Mouse (Mus musculus) forebrain, embryonic 13.5 days (tissue): ENCODE results near the gene Gm525. TPM values are rescaled to one million over a fixed set of nuclear protein-coding genes. Genes with fewer than 3 reads are reported as not detected.
"Not testable (repeated sequence)": the region's sequence is repeated elsewhere in the genome, so short reads cannot be mapped to it uniquely, and the experiment has no call there.

Experiments used
- ATAC-seq: fragments of 200-750 bp; cut with Nextera tagmentation; 2 replicates; pipeline ENCODE4 v1.8.0; 2017
- H3K27ac ChIP-seq: fragments of 300-500 bp; sonication (generic); 2 replicates; pipeline ENCODE4 v1.5.1; 2015; ENCODE audit warnings: inconsistent platforms, mild to moderate bottlenecking, moderate library complexity
- H3K27me3 ChIP-seq: fragments of 300-500 bp; sonication (generic); 2 replicates; pipeline ENCODE4 v1.6.1; 2015; ENCODE audit warnings: mild to moderate bottlenecking, inconsistent platforms
- H3K36me3 ChIP-seq: fragments of 300-500 bp; sonication (generic); 2 replicates; pipeline ENCODE4 v1.6.1; 2015; ENCODE audit warnings: mild to moderate bottlenecking, inconsistent platforms; ENCODE audit not compliant: poor library complexity, severe bottlenecking
- H3K4me1 ChIP-seq: fragments of 300-500 bp; sonication (generic); 2 replicates; pipeline ENCODE4 v1.6.1; 2015; ENCODE audit warnings: inconsistent platforms
- H3K4me2 ChIP-seq: fragments of 300-500 bp; sonication (generic); 2 replicates; pipeline ENCODE4 v1.6.1; 2015; ENCODE audit warnings: inconsistent platforms, mild to moderate bottlenecking, moderate library complexity
- H3K4me3 ChIP-seq: fragments of 300-500 bp; sonication (generic); 2 replicates; pipeline ENCODE4 v1.5.1; 2015; ENCODE audit warnings: mild to moderate bottlenecking, inconsistent platforms
- H3K9ac ChIP-seq: fragments of 300-500 bp; sonication (generic); 2 replicates; pipeline ENCODE4 v1.6.1; 2015; ENCODE audit warnings: mild to moderate bottlenecking, inconsistent platforms
- H3K9me3 ChIP-seq: fragments of 300-500 bp; sonication (generic); replicated peaks from 2 replicates; pipeline ENCODE4 v1.6.1; 2016; ENCODE audit warnings: inconsistent platforms
- WGBS: fragments of 180-500 bp; shearing (Covaris S2); methylation state at CpG from one replicate; pipeline ENCODE4 v1.1.7; 2015; 5-methylcytosine and 5-hydroxymethylcytosine counted together
- polyA plus RNA-seq: library from polyadenylated mRNA; unstranded; fragments of >200 nt; fragmentation: Nextera tagmentation; extraction: Ambion mirVana; gene quantifications from 2 replicates; pipeline ENCODE4 v1.2.1, GENCODE M21; 2015

Gene Gm525
- polyA plus RNA-seq, 1 experiment from 2014 or later, result not detected

GRCm38 (mm10) chr11:89043046-89043445, 30.6 kb upstream of the Gm525 start:
- H3K9me3 ChIP-seq, result peaks cover 7% of the 10 kb centered on the region; the same call in 1 of the 2 replicates
- no peak overlapping the region for H3K9ac ChIP-seq
- no peak for ATAC-seq
- WGBS, result 93% methylated on average over 7 of the region's 7 CpGs
- peaks cover 90% of the 10 kb centered on the region for H3K36me3 ChIP-seq
- H3K4me1 ChIP-seq, result no peaks in the 10 kb centered on the region
- no peak overlapping the region for H3K4me3 ChIP-seq
- no peak overlapping the region for H3K4me2 ChIP-seq
- no peak overlapping the region for H3K27ac ChIP-seq
- no peaks in the 10 kb centered on the region for H3K27me3 ChIP-seq

GRCm38 (mm10) chr11:89045501-89045900, 28.1 kb upstream of the Gm525 start:
- H3K27me3 ChIP-seq, ATAC-seq, H3K4me1 ChIP-seq, H3K27ac ChIP-seq, H3K4me3 ChIP-seq, H3K9me3 ChIP-seq, H3K9ac ChIP-seq, H3K4me2 ChIP-seq: not testable (repeated sequence)
- peaks cover 83% of the 10 kb centered on the region for H3K36me3 ChIP-seq
- 96% methylated on average over 3 of the region's 3 CpGs for WGBS

GRCm38 (mm10) chr11:89046021-89046420, 27.6 kb upstream of the Gm525 start:
- peaks cover 7% of the 10 kb centered on the region; the same call in 1 of the 2 replicates for H3K9me3 ChIP-seq
- H3K4me3 ChIP-seq, result no peak overlapping the region
- no peak for ATAC-seq
- 80% methylated on average over 3 of the region's 3 CpGs for WGBS
- no peak overlapping the region for H3K4me2 ChIP-seq
- no peaks in the 10 kb centered on the region for H3K4me1 ChIP-seq
- H3K27ac ChIP-seq, result no peak overlapping the region
- peaks cover 85% of the 10 kb centered on the region for H3K36me3 ChIP-seq
- H3K9ac ChIP-seq, result no peak overlapping the region
- H3K27me3 ChIP-seq, result no peaks in the 10 kb centered on the region

- H3K36me3 ChIP-seq, result peaks cover 68% of the 10 kb centered on the region
Measured at GRCm38 (mm10) chr11:89051767-89052166, 21.9 kb upstream of the Gm525 start.

GRCm38 (mm10) chr11:89055931-89056690, 17.5 kb upstream of the Gm525 start:
- WGBS, result 78% methylated on average over 13 of the region's 13 CpGs

More at GRCm38 (mm10) chr11:89051767-89052166, 21.9 kb upstream of the Gm525 start:
- peaks cover 8% of the 10 kb centered on the region; the same call in 1 of the 2 replicates for H3K4me1 ChIP-seq
- ATAC-seq, result no peak
- no peaks in the 10 kb centered on the region for H3K27me3 ChIP-seq
- H3K4me2 ChIP-seq, result no peak overlapping the region
- H3K9ac ChIP-seq, result no peak overlapping the region
- H3K4me3 ChIP-seq, result no peak overlapping the region
- WGBS, result 95% methylated on average over 6 of the region's 6 CpGs
- no peak overlapping the region for H3K27ac ChIP-seq
- H3K9me3 ChIP-seq, result no peaks in the 10 kb centered on the region

GRCm38 (mm10) chr11:89058515-89059270, 14.9 kb upstream of the Gm525 start:
- peak overlapping the region; percentile 90 for H3K9ac ChIP-seq
- no peak overlapping the region for H3K27ac ChIP-seq
- WGBS, result 81% methylated on average over 11 of the region's 11 CpGs
- ATAC-seq, result no peak
- no peaks in the 10 kb centered on the region for H3K9me3 ChIP-seq
- peaks cover 19% of the 10 kb centered on the region for H3K36me3 ChIP-seq
- peaks cover 32% of the 10 kb centered on the region for H3K4me1 ChIP-seq
- H3K27me3 ChIP-seq, result no peaks in the 10 kb centered on the region
- H3K4me3 ChIP-seq, result peak overlapping the region; percentile 96
- peak overlapping the region; percentile 96 for H3K4me2 ChIP-seq

More at GRCm38 (mm10) chr11:89055931-89056690, 17.5 kb upstream of the Gm525 start:
- Histone ChIP-seq H3K36me3 (peaks cover 35% of the 10 kb centered on the region), H3K9me3 (no peaks in the 10 kb centered on the region), H3K27me3 (no peaks in the 10 kb centered on the region), H3K4me3 (no peak overlapping the region), H3K9ac (no peak overlapping the region), H3K4me2 (no peak overlapping the region), H3K27ac (no peak overlapping the region), H3K4me1 (peaks cover 32% of the 10 kb centered on the region)
- no peak for ATAC-seq

- Histone ChIP-seq H3K36me3 (peaks cover 8% of the 10 kb centered on the region; the same call in 1 of the 2 replicates), H3K9ac (peak overlapping the region; percentile 90), H3K4me2 (peak overlapping the region; percentile 96), H3K4me3 (peak overlapping the region; percentile 96), H3K9me3 (no peaks in the 10 kb centered on the region), H3K4me1 (peaks cover 32% of the 10 kb centered on the region), H3K27me3 (no peaks in the 10 kb centered on the region), H3K27ac (peak overlapping the region; percentile 80)
- ATAC-seq, result peak; percentile 80
- WGBS, result under 1% methylated on average over 30 of the region's 33 CpGs
Measured at GRCm38 (mm10) chr11:89059919-89060422, 13.7 kb upstream of the Gm525 start.

GRCm38 (mm10) chr11:89060423-89061089, 13.1 kb upstream of the Gm525 start:
- under 1% methylated on average over 63 of the region's 63 CpGs for WGBS
- Histone ChIP-seq H3K27me3 (no peaks in the 10 kb centered on the region), H3K9ac (peak overlapping the region; percentile 90), H3K36me3 (peaks cover 4% of the 10 kb centered on the region; the same call in 1 of the 2 replicates), H3K27ac (peak overlapping the region; percentile 80), H3K4me3 (peak overlapping the region; percentile 96), H3K9me3 (no peaks in the 10 kb centered on the region), H3K4me1 (peaks cover 32% of the 10 kb centered on the region), H3K4me2 (peak overlapping the region; percentile 96)
- ATAC-seq, result peak; percentile 95

- Histone ChIP-seq H3K4me3 (no peak overlapping the region), H3K36me3 (no peaks in the 10 kb centered on the region), H3K4me1 (peaks cover 27% of the 10 kb centered on the region), H3K27me3 (no peaks in the 10 kb centered on the region), H3K27ac (no peak overlapping the region), H3K4me2 (no peak overlapping the region), H3K9ac (no peak overlapping the region), H3K9me3 (no peaks in the 10 kb centered on the region)
- WGBS, result 88% methylated on average over 7 of the region's 7 CpGs
- no peak; the same call in 1 of the 2 replicates for ATAC-seq
Measured at GRCm38 (mm10) chr11:89061362-89061761, 12.3 kb upstream of the Gm525 start.

GRCm38 (mm10) chr11:89064312-89064711, 9.3 kb upstream of the Gm525 start:
- Histone ChIP-seq H3K9me3 (no peaks in the 10 kb centered on the region), H3K36me3 (no peaks in the 10 kb centered on the region), H3K27ac (no peak overlapping the region), H3K27me3 (no peaks in the 10 kb centered on the region), H3K4me1 (peaks cover 6% of the 10 kb centered on the region), H3K4me3 (no peak overlapping the region), H3K4me2 (no peak overlapping the region), H3K9ac (no peak overlapping the region)
- WGBS, result 81% methylated on average over 6 of the region's 6 CpGs
- no peak for ATAC-seq

- Histone ChIP-seq H3K9me3 (no peaks in the 10 kb centered on the region), H3K4me1 (no peaks in the 10 kb centered on the region), H3K27ac (no peak overlapping the region), H3K36me3 (no peaks in the 10 kb centered on the region), H3K4me2 (no peak overlapping the region), H3K27me3 (no peaks in the 10 kb centered on the region), H3K9ac (no peak overlapping the region), H3K4me3 (no peak overlapping the region)
- ATAC-seq, result no peak
- WGBS, result 94% methylated on average over 3 of the region's 3 CpGs
Measured at GRCm38 (mm10) chr11:89065297-89065696, 8.3 kb upstream of the Gm525 start.
